Mouse (Mus musculus): ENCODE measurements at regions not wholly inside any gene's neighbourhood (a gene's known extent, or its start where the extent isn't known, plus 50 kb on each side); places are given as distances from the start of the nearest gene placed in this dataset.

DNA sequence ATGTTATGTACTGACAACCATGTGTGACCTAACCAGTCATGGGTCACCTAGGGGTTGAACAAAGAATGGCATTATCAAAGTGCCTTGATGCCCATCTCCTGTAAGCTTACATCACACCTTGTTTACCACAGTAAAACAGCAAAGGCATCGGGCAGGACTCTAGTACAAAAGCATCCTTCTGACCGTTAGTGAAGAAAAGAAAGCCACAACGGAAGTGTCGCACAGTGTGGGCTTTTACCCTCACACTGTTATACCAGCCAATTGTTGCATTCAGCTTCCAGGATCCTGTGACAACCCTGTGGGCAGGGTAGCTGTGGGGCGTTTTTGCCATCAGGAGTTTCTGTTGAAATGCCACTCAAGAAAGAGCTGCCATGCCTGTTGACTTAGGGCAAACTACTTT, 175.6 kb upstream of the Hmga2 start:
- WGBS, result 94% methylated on average over 5 of the region's 5 CpGs
- H3K36me3 ChIP-seq (ENCODE audit: control insufficient read depth, insufficient read depth, low read length), result no peaks in the 10 kb centered on the region
- no peaks in the 10 kb centered on the region for H3K27me3 ChIP-seq (replicated peaks; ENCODE audit: control insufficient read depth, insufficient read depth, low read length)
- no peaks in the 10 kb centered on the region for H3K4me1 ChIP-seq (ENCODE audit: control insufficient read depth, insufficient read depth, low read length)
- no peak overlapping the region for H3K4me3 ChIP-seq (ENCODE audit: insufficient read depth, low read depth, low read length)
- TF ChIP-seq POLR2A (IDR thresholded peaks at IDR 0.05; ENCODE audit: low read depth, low read length) (no peak), CTCF (conservative IDR thresholded peaks at IDR 0.05; ENCODE audit: insufficient read depth, insufficient read length, low read depth, low read length) (no peak)
- no peak overlapping the region for H3K27ac ChIP-seq (ENCODE audit: insufficient read depth, low read depth, low read length)
- DNase-seq, result no peak

DNA sequence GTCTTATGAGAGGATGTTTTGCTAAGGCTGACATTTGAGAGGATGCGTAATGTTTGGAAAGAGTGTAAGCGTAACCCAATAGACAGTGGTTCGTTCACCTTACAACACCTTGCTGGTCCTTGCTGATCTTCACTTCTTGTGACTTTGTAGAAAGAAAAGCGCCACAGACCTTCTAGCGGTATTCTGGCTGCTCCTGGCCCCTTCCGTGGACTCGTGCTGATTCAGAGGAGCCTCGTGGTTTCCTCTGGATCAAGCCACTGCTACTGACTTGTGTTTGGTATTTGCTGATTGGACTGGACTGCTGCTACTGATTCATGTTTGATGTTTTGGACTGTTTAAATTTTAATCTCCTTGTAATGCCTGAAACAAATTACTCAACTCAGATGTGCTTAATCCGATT, 174.1 kb upstream of the Hmga2 start:
- WGBS, result 96% methylated on average over 9 of the region's 9 CpGs
- Histone ChIP-seq H3K27me3 (replicated peaks; ENCODE audit: control insufficient read depth, insufficient read depth, low read length) (no peaks in the 10 kb centered on the region), H3K27ac (ENCODE audit: insufficient read depth, low read depth, low read length) (no peak overlapping the region), H3K4me1 (ENCODE audit: control insufficient read depth, insufficient read depth, low read length) (no peaks in the 10 kb centered on the region), H3K36me3 (ENCODE audit: control insufficient read depth, insufficient read depth, low read length) (no peaks in the 10 kb centered on the region), H3K4me3 (ENCODE audit: insufficient read depth, low read depth, low read length) (no peak overlapping the region)
- TF ChIP-seq CTCF (conservative IDR thresholded peaks at IDR 0.05; ENCODE audit: insufficient read depth, insufficient read length, low read depth, low read length), result no peak
- no peak for TF ChIP-seq POLR2A (IDR thresholded peaks at IDR 0.05; ENCODE audit: low read depth, low read length)
- DNase-seq, result no peak

DNA sequence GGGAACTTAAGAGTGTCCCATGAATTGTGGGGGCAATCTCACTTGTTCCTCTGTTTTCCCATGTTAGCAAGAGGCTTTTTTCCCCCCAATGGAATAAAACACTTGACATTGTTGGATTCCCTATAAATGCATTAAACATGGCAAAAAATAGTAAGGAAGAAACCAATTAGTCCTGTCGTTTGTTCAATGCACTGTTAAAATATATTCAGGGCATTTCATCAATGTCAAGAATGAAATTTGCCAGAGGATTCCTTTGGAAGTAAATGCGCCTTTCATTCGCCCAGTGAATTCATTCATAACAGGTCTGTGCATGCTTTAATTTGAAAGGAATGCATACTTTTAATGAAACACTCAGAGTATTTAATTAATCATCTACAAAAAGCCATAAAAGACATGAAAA, 172.5 kb upstream of the Hmga2 start:
- WGBS, result 63% methylated on average over 3 of the region's 3 CpGs
- Histone ChIP-seq H3K4me3 (ENCODE audit: insufficient read depth, low read depth, low read length) (no peak overlapping the region), H3K4me1 (ENCODE audit: control insufficient read depth, insufficient read depth, low read length) (no peaks in the 10 kb centered on the region), H3K27me3 (replicated peaks; ENCODE audit: control insufficient read depth, insufficient read depth, low read length) (no peaks in the 10 kb centered on the region), H3K27ac (ENCODE audit: insufficient read depth, low read depth, low read length) (no peak overlapping the region), H3K36me3 (ENCODE audit: control insufficient read depth, insufficient read depth, low read length) (no peaks in the 10 kb centered on the region)
- DNase-seq, result no peak
- TF ChIP-seq POLR2A (IDR thresholded peaks at IDR 0.05; ENCODE audit: low read depth, low read length) (no peak), CTCF (conservative IDR thresholded peaks at IDR 0.05; ENCODE audit: insufficient read depth, insufficient read length, low read depth, low read length) (no peak)

DNA sequence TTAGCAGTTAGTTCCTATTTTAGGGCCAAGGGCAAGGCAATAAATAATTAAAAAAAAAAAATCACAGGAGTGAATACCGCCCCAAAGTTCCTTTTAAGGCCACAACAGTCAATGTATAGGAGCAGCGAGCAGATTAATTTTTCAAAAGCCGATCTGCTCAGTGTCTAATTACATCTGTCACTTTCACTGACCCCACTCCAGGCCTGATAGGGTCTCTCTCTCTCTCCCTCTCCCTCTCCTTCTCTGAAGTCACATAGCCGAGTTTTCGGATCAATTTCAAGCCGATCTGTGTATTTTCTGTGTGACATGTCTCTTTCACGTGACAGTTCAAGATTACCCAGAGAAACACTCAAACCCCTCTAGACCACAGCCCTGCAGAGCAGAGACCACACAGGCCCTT, 171.8 kb upstream of the Hmga2 start:
- no peak for DNase-seq
- TF ChIP-seq CTCF (conservative IDR thresholded peaks at IDR 0.05; ENCODE audit: insufficient read depth, insufficient read length, low read depth, low read length), result no peak
- 84% methylated on average over 7 of the region's 7 CpGs for WGBS
- no peak overlapping the region for H3K4me3 ChIP-seq (ENCODE audit: insufficient read depth, low read depth, low read length)
- no peak overlapping the region for H3K27ac ChIP-seq (ENCODE audit: insufficient read depth, low read depth, low read length)
- no peaks in the 10 kb centered on the region for H3K27me3 ChIP-seq (replicated peaks; ENCODE audit: control insufficient read depth, insufficient read depth, low read length)
- H3K4me1 ChIP-seq (ENCODE audit: control insufficient read depth, insufficient read depth, low read length), result no peaks in the 10 kb centered on the region
- H3K36me3 ChIP-seq (ENCODE audit: control insufficient read depth, insufficient read depth, low read length), result no peaks in the 10 kb centered on the region

DNA sequence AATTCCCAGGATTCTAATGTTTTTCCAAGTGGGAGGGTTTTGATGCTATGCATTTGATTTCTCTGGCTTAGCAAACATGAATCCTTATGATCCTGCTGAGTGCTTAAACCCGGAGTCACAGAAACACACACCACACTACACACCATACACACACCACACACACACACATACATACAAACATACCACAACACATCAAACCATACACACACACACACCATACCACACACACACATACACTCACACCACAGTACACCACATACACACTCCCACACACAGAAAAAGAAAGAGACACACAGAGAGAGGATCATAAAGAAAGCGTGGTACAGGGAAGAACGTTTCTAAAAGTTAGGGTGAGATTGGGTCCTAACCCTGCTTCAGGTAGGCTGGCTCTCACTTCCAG, 171.1 kb upstream of the Hmga2 start:
- no peaks in the 10 kb centered on the region for H3K4me1 ChIP-seq (ENCODE audit: control insufficient read depth, insufficient read depth, low read length)
- WGBS, result 63% methylated on average over 3 of the region's 3 CpGs
- TF ChIP-seq CTCF (conservative IDR thresholded peaks at IDR 0.05; ENCODE audit: insufficient read depth, insufficient read length, low read depth, low read length) (no peak), POLR2A (IDR thresholded peaks at IDR 0.05; ENCODE audit: low read depth, low read length) (no peak)
- DNase-seq, result no peak
- no peaks in the 10 kb centered on the region for H3K36me3 ChIP-seq (ENCODE audit: control insufficient read depth, insufficient read depth, low read length)
- H3K27ac ChIP-seq (ENCODE audit: insufficient read depth, low read depth, low read length), result no peak overlapping the region
- no peaks in the 10 kb centered on the region for H3K27me3 ChIP-seq (replicated peaks; ENCODE audit: control insufficient read depth, insufficient read depth, low read length)
- no peak overlapping the region for H3K4me3 ChIP-seq (ENCODE audit: insufficient read depth, low read depth, low read length)

DNA sequence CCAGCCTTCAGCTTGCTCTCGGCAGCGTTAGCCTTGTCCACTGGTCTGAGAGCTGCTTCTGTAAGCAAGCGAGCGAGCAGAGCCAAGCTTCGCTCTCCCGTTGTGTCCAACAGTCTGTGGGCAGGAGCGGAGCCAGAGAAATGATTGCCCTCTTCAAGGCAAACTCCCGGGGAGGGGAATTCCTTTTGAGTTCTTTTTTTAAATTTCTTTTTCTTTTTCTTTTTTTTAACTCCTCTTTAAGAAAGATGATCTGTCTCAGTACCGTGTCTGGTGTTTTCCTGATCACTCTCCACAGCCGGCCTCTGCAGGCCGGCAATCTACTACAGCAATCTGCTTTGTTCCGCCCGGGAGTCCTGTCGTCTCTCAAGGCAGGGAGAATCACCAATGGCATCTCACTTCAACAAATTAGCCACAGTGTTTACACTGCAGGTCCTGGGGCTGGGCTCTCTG, 170.6 kb upstream of the Hmga2 start:
- no peaks in the 10 kb centered on the region for H3K4me1 ChIP-seq (ENCODE audit: control insufficient read depth, insufficient read depth, low read length)
- WGBS, result 32% methylated on average over 14 of the region's 14 CpGs
- no peak for DNase-seq
- H3K4me3 ChIP-seq (ENCODE audit: insufficient read depth, low read depth, low read length), result no peak overlapping the region
- no peaks in the 10 kb centered on the region for H3K36me3 ChIP-seq (ENCODE audit: control insufficient read depth, insufficient read depth, low read length)
- no peaks in the 10 kb centered on the region for H3K27me3 ChIP-seq (replicated peaks; ENCODE audit: control insufficient read depth, insufficient read depth, low read length)
- TF ChIP-seq POLR2A (IDR thresholded peaks at IDR 0.05; ENCODE audit: low read depth, low read length) (no peak), CTCF (conservative IDR thresholded peaks at IDR 0.05; ENCODE audit: insufficient read depth, insufficient read length, low read depth, low read length) (no peak)
- H3K27ac ChIP-seq (ENCODE audit: insufficient read depth, low read depth, low read length), result no peak overlapping the region

DNA sequence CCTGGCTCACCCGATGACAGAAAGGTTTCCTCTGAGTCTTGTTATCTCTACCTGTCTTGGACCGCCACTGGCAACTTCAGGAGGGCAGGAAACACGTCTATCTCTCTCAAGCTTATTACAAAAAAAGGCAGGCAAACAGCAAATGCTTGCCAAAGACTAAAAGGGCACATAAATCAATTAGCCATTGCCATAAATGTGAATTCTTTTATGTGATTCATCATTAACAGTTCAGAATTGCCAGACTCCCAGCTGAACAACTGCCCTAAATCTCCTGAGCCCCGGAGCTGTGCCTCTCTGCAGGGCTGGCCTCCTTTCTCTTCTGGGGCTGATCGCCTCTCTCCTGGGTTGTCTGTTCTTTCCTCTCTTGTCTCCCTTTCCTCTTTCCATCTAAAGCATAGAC, 164.6 kb upstream of the Hmga2 start:
- H3K27ac ChIP-seq (ENCODE audit: insufficient read depth, low read depth, low read length), result no peak overlapping the region

DNA sequence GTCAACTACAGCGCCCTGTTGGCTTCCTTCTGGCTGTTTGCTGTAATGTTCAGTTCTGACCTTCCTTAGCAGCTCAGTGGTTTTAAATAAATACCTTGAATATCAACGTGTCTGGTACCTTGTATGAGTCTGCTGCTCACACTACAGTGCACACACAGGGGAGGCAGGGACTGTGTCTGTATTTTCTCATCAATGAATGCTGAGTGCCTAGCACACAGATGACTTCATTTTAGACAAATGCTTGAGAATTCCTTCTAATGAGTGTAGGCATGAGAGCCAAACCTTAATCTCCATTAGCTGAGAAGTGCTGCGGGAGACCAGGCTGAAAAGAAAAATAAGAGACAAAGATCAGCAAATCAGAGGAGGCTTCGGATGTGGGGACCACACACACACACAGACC, 162.0 kb upstream of the Hmga2 start:
- TF ChIP-seq CTCF (conservative IDR thresholded peaks at IDR 0.05; ENCODE audit: insufficient read depth, insufficient read length, low read depth, low read length), result no peak
- no peak for TF ChIP-seq POLR2A (IDR thresholded peaks at IDR 0.05; ENCODE audit: low read depth, low read length)
- Histone ChIP-seq H3K4me3 (ENCODE audit: insufficient read depth, low read depth, low read length) (no peak overlapping the region), H3K27ac (ENCODE audit: insufficient read depth, low read depth, low read length) (no peak overlapping the region), H3K27me3 (replicated peaks; ENCODE audit: control insufficient read depth, insufficient read depth, low read length) (no peaks in the 10 kb centered on the region), H3K36me3 (ENCODE audit: control insufficient read depth, insufficient read depth, low read length) (no peaks in the 10 kb centered on the region), H3K4me1 (ENCODE audit: control insufficient read depth, insufficient read depth, low read length) (no peaks in the 10 kb centered on the region)
- DNase-seq, result no peak
- 76% methylated on average over 4 of the region's 4 CpGs for WGBS

More for the DNA sequence above, 164.6 kb upstream of the Hmga2 start:
- no peak overlapping the region for H3K4me3 ChIP-seq (ENCODE audit: insufficient read depth, low read depth, low read length)
- no peak for TF ChIP-seq POLR2A (IDR thresholded peaks at IDR 0.05; ENCODE audit: low read depth, low read length)
- TF ChIP-seq CTCF (conservative IDR thresholded peaks at IDR 0.05; ENCODE audit: insufficient read depth, insufficient read length, low read depth, low read length), result no peak
- H3K4me1 ChIP-seq (ENCODE audit: control insufficient read depth, insufficient read depth, low read length), result no peaks in the 10 kb centered on the region
- no peaks in the 10 kb centered on the region for H3K36me3 ChIP-seq (ENCODE audit: control insufficient read depth, insufficient read depth, low read length)
- no peak for DNase-seq
- no peaks in the 10 kb centered on the region for H3K27me3 ChIP-seq (replicated peaks; ENCODE audit: control insufficient read depth, insufficient read depth, low read length)
- 43% methylated on average over 5 of the region's 5 CpGs for WGBS

Measured in kidney, adult 2 months (tissue).